Mouse (Mus musculus): ENCODE data around the gene Zfp109.

Zfp109 gene

DNA sequence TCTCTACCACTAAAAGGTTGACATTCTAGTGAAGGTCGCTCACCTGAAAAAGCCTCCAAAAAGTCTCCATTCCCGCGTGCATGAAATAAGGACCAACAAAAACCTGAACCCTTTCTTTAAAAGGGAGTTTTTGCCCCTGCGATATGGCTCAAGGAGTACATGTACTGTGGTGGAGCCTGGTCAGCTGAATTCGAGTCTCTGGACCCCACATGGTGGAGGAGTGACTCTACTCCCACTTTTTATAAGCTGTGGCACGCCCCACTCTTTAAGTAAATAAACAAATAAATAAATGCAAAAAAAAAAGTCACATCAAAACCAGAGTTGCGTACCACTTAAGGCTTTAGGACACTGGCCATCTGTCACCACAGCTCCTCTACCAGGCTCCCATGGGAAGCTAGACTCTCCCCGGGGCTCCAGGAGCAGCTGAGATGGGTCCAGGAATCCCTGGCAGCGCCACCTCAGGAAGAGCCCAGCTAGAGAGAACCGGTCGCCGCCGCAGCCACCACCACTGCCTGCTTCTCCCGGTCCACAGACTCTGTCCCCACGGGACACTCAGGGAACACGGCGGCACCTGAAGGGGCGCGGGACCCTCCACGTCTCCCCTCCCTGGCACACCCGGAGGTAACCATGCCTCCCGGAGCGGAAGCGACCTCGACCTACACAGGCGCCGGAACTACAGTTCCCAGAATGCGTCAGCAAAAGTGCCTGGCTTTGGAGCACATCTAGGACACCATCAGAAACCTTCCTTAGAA is at the start of gene Zfp109:
TSS of gene Zfp109 (minus strand) at position 521 of the 752 bp plus-strand sequence.
- TF ChIP-seq GATA4 (IDR thresholded peaks at IDR 0.05; ENCODE audit: insufficient replicate concordance, low read length), result no peak

DNA sequence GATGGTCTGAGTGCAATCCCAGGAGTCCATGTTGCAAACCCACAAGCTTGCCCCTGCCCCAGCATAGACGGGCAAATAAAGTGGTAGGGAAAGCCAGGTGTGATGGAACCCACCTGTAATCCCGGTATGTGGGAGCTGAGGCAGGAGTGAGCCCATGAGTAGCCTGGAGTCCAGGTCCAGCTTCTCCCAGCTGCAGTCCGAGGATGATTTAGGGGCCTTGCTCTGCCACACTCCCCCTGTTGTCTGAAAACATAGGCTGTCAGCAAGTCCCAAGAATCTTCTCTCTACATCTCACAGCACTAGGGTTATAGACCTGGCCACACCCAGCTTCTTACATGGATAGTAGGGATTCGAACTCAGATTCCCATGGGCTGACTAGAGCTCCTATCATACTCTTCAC is 49.6 kb upstream of the Zfp109 start:
- no peak for TF ChIP-seq GATA4 (IDR thresholded peaks at IDR 0.05; ENCODE audit: insufficient replicate concordance, low read length)

DNA sequence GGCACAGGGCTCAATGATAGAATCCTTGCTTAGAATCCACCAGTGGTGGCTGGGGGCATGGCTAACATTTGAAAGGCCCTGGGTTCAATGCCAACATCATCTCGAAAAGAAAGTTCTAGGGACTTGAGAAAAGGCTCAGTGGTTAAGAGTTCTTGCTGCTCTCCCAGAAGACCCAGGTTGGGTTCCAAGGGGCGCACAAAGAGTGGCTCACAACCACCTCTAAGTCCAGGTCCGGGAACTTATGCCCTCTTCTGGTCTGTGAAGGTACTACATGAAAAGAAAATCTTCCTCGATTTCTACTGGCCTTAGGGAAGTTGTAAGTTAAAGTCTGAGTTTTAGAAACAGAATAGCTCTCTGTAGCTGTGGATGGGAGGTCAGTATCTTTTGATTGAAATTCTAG is 48.7 kb upstream of the Zfp109 start:
- no peak for TF ChIP-seq GATA4 (IDR thresholded peaks at IDR 0.05; ENCODE audit: insufficient replicate concordance, low read length)

DNA sequence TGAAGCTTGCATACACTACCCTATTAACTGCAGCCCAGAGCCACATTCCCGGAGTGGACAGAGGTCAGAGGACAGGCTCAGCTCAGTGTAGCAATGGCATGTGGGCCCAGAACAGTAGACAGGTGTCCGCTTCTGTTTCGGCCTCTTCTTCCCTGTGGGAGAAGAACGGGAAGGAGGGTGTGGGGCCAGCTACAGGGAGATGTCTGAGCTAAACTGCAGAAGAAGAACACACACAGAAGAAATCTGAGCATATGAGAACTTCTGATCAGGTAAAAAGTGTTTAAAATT is 43.4 kb upstream of the Zfp109 start:
- no peak for TF ChIP-seq GATA4 (IDR thresholded peaks at IDR 0.05; ENCODE audit: insufficient replicate concordance, low read length)

DNA sequence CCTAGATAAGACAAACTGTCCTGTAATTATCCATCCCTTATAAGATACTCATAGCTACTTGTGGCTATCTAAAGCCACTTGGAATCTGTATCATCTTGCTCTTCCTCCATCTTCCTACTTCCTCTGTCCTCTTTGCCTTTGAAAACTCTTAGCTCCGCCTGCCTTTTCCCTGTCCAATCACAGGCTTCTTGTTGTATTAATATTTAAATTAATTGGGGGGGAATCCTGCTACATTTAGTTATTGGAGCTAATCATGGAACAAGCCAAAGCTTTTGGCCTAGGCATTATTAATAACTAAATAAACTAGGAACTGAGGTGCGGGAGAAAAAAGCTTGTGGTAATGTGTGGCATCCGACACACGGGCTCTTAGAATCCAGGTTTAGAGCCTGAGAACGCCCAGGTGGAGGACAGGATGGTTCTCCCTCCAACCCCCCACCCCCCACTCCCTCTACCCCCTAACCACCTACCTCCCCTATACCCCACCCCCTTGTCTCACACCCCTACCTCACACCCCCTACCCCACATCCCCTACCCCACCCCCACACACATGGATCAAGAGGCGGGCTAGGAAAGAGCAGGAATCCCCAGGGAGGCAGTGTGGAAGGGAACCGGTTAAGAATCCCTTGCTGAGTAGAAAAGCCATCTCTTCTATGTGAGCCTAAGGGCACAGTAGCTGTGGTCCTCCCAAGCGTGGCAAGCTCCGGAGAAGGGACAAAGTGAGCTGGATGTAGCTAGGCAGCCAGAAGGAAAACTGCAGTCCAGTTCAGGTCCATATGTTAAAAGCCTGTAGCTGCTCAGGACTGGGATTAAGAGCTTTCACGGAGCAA is 42.9 kb upstream of the Zfp109 start:
- no peak for TF ChIP-seq GATA4 (IDR thresholded peaks at IDR 0.05; ENCODE audit: insufficient replicate concordance, low read length)

DNA sequence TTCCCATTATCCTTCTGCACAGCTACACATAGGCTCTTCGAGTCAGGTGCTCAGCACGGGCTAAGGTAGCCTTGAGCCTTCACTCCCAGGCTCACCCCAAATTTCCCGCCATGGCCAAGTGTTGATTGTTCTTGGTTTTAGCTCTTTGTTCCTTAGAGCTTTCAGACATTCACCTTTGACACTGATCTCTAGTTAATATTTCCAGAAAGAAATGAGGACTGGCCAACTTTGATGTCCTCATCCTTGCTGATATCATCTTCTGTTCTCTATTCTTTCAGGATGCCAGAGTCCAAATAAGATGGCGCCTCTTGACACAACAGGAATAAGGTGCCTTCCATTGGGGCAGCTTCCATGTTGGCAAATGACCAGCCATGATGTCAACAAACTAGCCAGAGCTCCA is 37.1 kb upstream of the Zfp109 start:
- no peak for TF ChIP-seq GATA4 (IDR thresholded peaks at IDR 0.05; ENCODE audit: insufficient replicate concordance, low read length)

DNA sequence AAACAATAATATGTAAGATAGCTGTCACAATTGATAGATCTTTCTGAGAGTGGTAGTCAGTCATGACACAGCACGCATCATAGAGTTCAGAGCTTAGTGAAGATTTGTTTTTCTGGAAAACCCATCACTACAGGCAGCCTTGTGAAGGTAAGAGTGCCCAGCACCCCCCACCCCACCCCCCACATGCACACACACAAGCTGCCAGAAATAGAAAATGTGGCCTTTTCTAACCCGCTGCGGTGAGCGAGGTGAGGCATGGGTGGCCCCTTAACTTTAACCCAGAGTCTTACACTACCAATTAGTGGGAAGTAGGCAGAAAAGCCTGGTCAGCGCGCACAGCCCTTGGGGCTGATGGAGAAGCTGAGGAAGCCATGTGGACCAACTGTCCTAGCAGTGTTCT is 33.8 kb upstream of the Zfp109 start:
- no peak for TF ChIP-seq GATA4 (IDR thresholded peaks at IDR 0.05; ENCODE audit: insufficient replicate concordance, low read length)

DNA sequence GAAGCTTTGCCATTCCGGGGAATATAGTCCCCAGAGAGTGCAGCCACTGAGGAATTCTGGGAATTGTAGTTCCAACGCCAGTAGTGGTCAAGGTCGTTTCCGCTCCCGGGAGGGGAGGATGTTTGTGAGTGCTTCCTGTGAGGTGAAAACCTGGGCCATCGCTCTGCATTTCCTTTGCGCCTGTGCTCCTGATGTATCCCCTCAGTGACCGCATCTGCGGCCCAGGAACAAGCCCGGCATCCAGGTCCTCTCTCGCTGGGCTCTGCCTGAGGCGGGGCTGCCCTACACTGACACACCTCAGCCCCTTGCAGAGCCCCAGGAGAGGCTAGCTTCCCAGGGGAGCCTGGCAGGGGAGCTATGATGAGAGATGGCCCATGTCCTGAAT is 32.9 kb upstream of the Zfp109 start, which contains the start of gene Zfp93:
TSS of gene Zfp93 (plus strand) at position 133 of the 385 bp plus-strand sequence.
- no peak for TF ChIP-seq GATA4 (IDR thresholded peaks at IDR 0.05; ENCODE audit: insufficient replicate concordance, low read length)

DNA sequence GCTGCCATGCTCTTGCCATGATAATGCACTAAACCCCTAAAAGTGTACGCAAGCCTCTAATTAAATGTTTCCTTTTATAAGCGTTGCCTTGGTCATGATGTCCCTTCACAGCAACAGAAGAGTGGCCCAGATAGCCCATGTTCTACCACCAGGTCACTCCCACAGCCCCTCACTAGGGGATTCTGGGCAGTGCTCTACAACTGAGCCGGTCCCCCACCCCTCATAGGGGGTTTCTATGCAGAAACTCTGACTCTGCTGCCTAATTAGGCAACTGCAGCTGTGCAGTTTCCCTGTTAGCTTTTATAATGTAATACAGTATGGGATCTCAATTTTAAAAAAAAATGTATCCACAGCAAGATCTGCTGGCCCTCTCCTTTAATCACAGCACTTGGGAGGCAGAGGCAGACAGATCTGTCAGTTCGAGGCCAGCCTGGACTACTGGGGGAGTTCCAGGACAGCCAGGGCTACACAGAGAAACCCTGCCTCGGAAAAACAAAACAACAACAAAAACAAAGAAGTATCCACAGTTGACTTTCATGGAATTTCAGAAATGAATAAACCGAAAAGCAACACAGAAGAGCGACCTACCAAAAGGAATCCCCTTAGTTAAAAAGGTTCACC is 32.4 kb upstream of the Zfp109 start:
- TF ChIP-seq GATA4 (IDR thresholded peaks at IDR 0.05; ENCODE audit: insufficient replicate concordance, low read length), result no peak

DNA sequence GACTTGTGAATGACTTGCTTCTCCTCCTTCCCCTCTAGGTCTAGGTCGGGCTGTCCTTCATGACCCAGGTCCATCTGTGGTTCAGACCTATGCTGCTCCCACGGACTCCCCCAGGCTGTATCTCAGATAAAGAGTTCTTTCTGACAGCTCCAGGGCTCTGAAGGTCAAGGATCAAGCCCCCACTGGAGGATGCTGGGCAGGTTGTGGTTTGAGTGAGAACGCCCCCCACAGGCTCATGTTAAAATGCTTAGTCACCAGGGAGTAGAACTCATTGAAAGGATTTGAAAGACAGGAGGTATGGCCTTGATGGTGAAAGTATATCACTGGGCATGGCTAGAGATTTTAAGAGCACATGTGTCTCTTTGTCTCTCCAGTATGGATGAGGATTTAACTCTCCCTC is 31.9 kb upstream of the Zfp109 start:
- no peak for TF ChIP-seq GATA4 (IDR thresholded peaks at IDR 0.05; ENCODE audit: insufficient replicate concordance, low read length)

DNA sequence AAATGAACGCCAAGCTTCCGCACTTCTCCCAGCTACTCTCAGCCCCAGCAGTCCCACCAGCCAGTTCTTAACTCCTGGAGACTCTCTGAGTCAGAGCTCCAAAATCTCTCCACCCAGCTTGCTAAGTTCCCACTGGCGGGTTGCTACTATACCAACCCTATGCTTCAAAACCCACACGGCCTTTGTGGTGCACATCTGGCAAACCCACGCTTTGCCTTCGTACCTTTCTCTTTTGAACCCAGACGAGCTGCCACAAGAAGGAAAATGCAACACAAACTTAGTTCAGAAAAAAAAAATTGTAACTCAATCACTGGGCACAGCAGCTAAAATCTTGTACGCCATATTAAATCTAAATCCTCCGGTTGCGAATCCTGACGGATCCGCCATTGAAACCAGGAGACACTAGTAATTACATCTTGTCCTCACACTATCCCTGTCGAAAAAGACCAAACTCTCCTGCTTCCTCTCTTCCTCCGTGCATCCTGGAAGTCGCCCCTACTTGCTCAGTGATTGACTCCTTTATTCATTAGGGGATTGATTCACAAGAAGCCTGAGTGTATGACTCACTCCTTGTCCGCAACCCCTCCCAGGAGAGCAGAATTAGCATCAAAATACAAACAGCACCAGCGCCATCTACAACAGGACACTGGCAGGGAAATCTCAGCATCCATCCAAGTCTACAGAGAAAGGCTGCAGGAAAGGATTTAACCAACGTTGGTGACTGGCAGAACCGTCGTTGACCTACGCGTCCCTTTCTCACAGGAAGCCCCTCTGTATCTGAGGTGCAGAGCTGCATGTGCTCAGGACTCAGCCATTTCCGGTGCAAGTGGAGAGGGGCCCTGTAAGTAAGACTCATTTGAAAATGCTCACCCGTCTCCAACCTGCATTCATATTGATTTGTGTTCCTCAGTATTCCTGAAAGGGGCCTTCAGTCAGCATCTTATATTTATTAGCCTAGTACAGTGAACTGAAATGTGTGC is 31.1 kb upstream of the Zfp109 start:
- no peak for TF ChIP-seq GATA4 (IDR thresholded peaks at IDR 0.05; ENCODE audit: insufficient replicate concordance, low read length)

DNA sequence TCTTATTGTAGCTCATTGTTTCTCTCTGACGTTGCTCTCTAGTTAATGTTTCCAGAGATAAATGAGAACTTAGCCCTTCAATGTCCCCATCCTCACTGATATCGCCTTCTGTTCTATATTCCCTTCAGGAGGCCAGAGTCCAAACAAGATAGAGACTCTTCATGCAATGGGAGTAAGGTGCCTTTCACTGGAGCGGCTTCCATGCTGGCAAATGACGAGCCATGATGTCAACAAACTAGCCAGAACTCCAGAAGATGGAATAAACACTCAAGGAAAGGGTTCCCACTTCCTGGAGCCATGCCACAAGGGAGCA is 22.6 kb upstream of the Zfp109 start:
- TF ChIP-seq GATA4 (IDR thresholded peaks at IDR 0.05; ENCODE audit: insufficient replicate concordance, low read length), result no peak

DNA sequence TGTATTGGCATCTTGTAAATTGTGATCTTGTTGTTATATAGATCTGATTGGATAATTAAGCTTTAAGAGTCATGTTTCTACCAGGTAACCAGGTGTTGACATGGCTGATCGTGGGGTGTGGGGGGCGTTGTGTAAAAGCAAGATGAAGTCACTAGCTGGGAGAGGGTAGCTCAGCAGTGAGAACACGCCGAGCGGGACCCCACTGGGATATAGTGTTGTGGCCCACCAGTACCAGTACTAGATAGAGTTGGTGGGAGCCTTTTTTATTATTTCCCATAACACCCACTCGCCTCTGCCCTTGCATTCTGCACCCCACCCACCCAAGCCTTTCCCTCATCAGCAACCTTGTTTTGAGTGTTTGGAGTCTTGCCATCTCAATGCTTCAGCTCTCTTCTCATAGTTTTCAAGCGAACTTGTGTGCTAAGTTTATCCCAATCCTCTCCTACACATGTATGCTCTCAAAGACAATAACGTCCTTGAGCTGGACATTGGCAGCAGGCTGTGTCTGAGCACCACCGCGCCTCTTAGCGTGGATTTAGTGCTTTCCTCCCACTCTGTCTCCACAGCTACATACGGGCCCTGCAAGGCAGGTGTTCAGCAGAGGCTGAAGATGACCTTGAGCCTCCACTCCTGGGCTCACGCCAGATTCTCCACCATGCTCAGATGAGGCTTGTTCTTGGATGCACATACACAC is 22.1 kb upstream of the Zfp109 start:
- no peak for TF ChIP-seq GATA4 (IDR thresholded peaks at IDR 0.05; ENCODE audit: insufficient replicate concordance, low read length)

DNA sequence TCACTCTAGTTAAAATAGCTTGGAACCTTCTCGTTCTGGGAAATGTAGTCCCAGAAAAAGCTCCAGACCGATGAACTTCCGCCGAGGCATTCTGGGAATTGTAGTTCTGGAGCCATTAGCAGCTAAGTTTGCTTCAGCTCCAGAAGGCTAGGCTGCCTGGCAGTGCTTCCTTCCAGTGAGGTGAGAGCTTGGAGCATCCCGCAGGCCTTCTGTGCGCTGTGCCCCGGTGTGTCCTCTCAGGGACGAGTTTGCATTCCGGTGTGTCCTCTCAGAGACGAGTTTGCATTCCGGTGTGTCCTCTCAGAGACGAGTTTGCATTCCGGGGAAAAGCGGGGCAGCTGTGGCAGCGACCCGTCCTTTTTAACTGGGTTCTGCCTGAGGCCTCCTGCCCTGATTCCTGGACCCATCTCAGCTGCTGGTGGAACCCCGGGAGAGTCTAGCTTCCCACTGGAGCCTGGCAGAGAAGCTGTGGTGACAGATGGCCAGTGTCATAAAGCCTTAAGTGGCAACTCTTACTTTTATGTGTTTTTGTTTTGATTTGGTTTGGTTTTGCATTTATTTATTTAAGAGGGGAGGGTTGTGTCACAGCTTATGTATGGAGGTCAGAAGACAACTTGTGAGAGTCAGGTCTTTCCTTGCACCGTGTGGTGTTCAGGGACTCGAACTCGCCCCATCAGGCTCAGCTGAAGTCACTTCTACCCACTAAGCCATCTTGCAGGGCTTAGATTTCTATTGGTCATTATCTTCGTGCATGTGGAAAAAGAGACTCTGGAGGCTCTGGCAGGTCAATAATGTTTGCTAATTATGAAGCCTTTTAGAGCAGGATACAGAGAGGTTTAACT is 17.5 kb upstream of the Zfp109 start, which contains the start of gene Zfp108:
TSS of gene Zfp108 (plus strand) at position 162 of the 842 bp plus-strand sequence.
- TF ChIP-seq GATA4 (IDR thresholded peaks at IDR 0.05; ENCODE audit: insufficient replicate concordance, low read length), result no peak

All from liver, adult (tissue).